Comparison of ENCODE assay signal across 10 mouse cellular contexts in the genomic region with DNA sequence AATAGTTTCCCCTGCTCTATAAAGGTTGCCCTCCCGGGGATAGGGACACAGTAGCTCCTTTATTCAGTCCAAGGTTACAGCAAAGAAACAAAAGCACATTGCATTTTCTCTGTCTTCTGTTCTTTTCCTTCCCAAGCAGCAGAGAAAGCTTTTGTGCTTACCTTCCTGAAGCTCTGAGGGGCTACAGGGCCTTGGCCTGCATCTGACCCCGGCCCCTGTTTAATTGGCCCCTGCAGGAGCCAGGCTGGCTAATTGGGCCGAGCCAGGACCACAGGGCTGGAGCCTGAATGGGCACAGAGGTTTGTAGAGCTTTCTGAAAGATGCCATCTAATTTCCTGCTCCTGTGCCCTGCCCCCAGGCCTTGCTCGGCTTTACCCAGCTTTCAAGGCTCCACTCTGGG. TPM values are rescaled to one million over a fixed set of nuclear protein-coding genes. Genes with fewer than 3 reads are reported as not detected.
DNase-seq lines count a peak whose midpoint lies in the region; ATAC-seq lines count a peak whose summit lies in the region.
"Had no signal": no experiment of that assay in that cellular context is flagged by ENCODE, and none has a peak within 500 bp of the region (broad histone marks: within the 10 kb centered on the region; RNA-seq: fewer than 3 reads in every experiment).

No protein-coding gene starts in this region.

- no peak for ATAC-seq in embryonic facial prominence, embryonic 12.5 days (ENCODE audit: insufficient number of reproducible peaks, insufficient read depth, low FRiP score, low TSS enrichment)
- ATAC-seq in hindbrain, embryonic 12.5 days (ENCODE audit: low FRiP score), result no peak
- ATAC-seq in midbrain, embryonic 13.5 days, result no peak

- peak overlapping the region; percentile 74 for H3K27ac ChIP-seq in embryonic facial prominence, embryonic 12.5 days
- peak overlapping the region; percentile 64 for H3K27ac ChIP-seq in hindbrain, embryonic 12.5 days
- peak overlapping the region; percentile 86 for H3K27ac ChIP-seq in midbrain, embryonic 13.5 days

- no peak overlapping the region for H3K9ac ChIP-seq in embryonic facial prominence, embryonic 12.5 days
- H3K9ac ChIP-seq in hindbrain, embryonic 12.5 days, result peak overlapping the region; percentile 27; the same call in 1 of the 2 replicates
- H3K9ac ChIP-seq in midbrain, embryonic 13.5 days (replicated peaks), result peak overlapping the region; percentile 34; the same call in 1 of the 2 replicates
- H3K9ac ChIP-seq: heart, embryonic 12.5 days had no signal

- no peaks in the 10 kb centered on the region for H3K9me3 ChIP-seq in embryonic facial prominence, embryonic 12.5 days
- no peaks in the 10 kb centered on the region for H3K9me3 ChIP-seq in hindbrain, embryonic 12.5 days (replicated peaks)
- H3K9me3 ChIP-seq in midbrain, embryonic 13.5 days, result no peaks in the 10 kb centered on the region
- H3K9me3 ChIP-seq: heart, embryonic 12.5 days had no signal

- H3K4me2 ChIP-seq in embryonic facial prominence, embryonic 12.5 days (replicated peaks), result no peak overlapping the region
- no peak overlapping the region for H3K4me2 ChIP-seq in hindbrain, embryonic 12.5 days (replicated peaks)
- no peak overlapping the region for H3K4me2 ChIP-seq in midbrain, embryonic 13.5 days (replicated peaks)
- H3K4me2 ChIP-seq: heart, embryonic 12.5 days had no signal

- peaks cover 9% of the 10 kb centered on the region for H3K27me3 ChIP-seq in embryonic facial prominence, embryonic 12.5 days
- H3K27me3 ChIP-seq in hindbrain, embryonic 12.5 days, result peaks cover 37% of the 10 kb centered on the region
- H3K27me3 ChIP-seq in midbrain, embryonic 13.5 days, result peaks cover 19% of the 10 kb centered on the region

- intact Hi-C loops in gastrocnemius, postnatal 14 days (cut with DNase I; ENCODE audit: low total_unique reads), result no loop called here

- 22% methylated on average over 4 of the region's 4 CpGs for WGBS in embryonic facial prominence, embryonic 12.5 days
- WGBS in hindbrain, embryonic 12.5 days, result 22% methylated on average over 4 of the region's 4 CpGs
- WGBS in midbrain, embryonic 13.5 days, result 30% methylated on average over 4 of the region's 4 CpGs

- no peak overlapping the region for H3K4me3 ChIP-seq in embryonic facial prominence, embryonic 12.5 days
- no peak overlapping the region for H3K4me3 ChIP-seq in hindbrain, embryonic 12.5 days
- H3K4me3 ChIP-seq in midbrain, embryonic 13.5 days (replicated peaks), result no peak overlapping the region
- H3K4me3 ChIP-seq: heart, embryonic 12.5 days had no signal

- no peaks in the 10 kb centered on the region for H3K36me3 ChIP-seq in embryonic facial prominence, embryonic 12.5 days
- H3K36me3 ChIP-seq in hindbrain, embryonic 12.5 days, result no peaks in the 10 kb centered on the region
- no peaks in the 10 kb centered on the region for H3K36me3 ChIP-seq in midbrain, embryonic 13.5 days
- H3K36me3 ChIP-seq: heart, embryonic 12.5 days had no signal

- DNase-seq in R1 (ENCODE audit: low read depth, low spot score), result peak; percentile 78
- DNase-seq in gastrocnemius, postnatal 14 days, result no peak
- DNase-seq in spleen, postnatal 14 days (ENCODE audit: low spot score in 2 of 2), result no peak
- no peak for DNase-seq in T-cell, adult 2 months (ENCODE audit: low spot score)
- DNase-seq: right cerebral cortex, adult 18-20 months had no signal

- H3K4me1 ChIP-seq in embryonic facial prominence, embryonic 12.5 days, result peaks cover 56% of the 10 kb centered on the region
- peaks cover 62% of the 10 kb centered on the region for H3K4me1 ChIP-seq in hindbrain, embryonic 12.5 days
- H3K4me1 ChIP-seq in midbrain, embryonic 13.5 days (replicated peaks), result peaks cover 78% of the 10 kb centered on the region

RNA-seq across cellular contexts. Expression of a gene that starts 22.6 kb away (rescaled TPM):
- 30.1 and 38.1 TPM in 2 replicates for polyA plus RNA-seq in embryonic facial prominence, embryonic 12.5 days (2016; fragmentation: Nextera tagmentation; extraction: Ambion mirVana)
- 14.8 and 17.6 TPM in 2 replicates for polyA plus RNA-seq in hindbrain, embryonic 12.5 days (2016; fragmentation: Nextera tagmentation; extraction: Ambion mirVana)
- polyA plus RNA-seq in midbrain, embryonic 13.5 days (2015; fragmentation: Nextera tagmentation; extraction: Ambion mirVana), result 8.1 and 9.9 TPM in 2 replicates
- total RNA-seq in gastrocnemius, postnatal 14 days (2021), result under 1 TPM; 0.16 to 0.29 TPM
- total RNA-seq: liver, adult 2 months had no signal
- polyA plus RNA-seq: liver, adult 2 months had no signal

RNA-seq across cellular contexts. Expression of a gene that starts 34.8 kb away (rescaled TPM):
- 0.13 TPM in 1 of 2 replicates, not detected in the other for polyA plus RNA-seq in embryonic facial prominence, embryonic 12.5 days (2016; fragmentation: Nextera tagmentation; extraction: Ambion mirVana)
- 0.17 and 0.38 TPM in 2 replicates for polyA plus RNA-seq in hindbrain, embryonic 12.5 days (2016; fragmentation: Nextera tagmentation; extraction: Ambion mirVana)
- polyA plus RNA-seq in midbrain, embryonic 13.5 days (2015; fragmentation: Nextera tagmentation; extraction: Ambion mirVana), result 0.30 and 0.38 TPM in 2 replicates
- total RNA-seq in gastrocnemius, postnatal 14 days (2021), result under 1 TPM in 1 of 2 experiments, not detected in 1; 0.98 TPM
- total RNA-seq: liver, adult 2 months had no signal
- polyA plus RNA-seq: heart, embryonic 12.5 days; liver, adult 2 months had no signal
